Mouse (Mus musculus): ENCODE results near the gene Hsf2. TPM values are rescaled to one million over a fixed set of nuclear protein-coding genes. Genes with fewer than 3 reads are reported as not detected.
"Not testable (repeated sequence)": the region's sequence is repeated elsewhere in the genome, so short reads cannot be mapped to it uniquely, and the experiment has no call there.

The Hsf2 gene
- total RNA-seq, 2 experiments from 2014 or later: 33.2 to 34.9 TPM

DNA sequence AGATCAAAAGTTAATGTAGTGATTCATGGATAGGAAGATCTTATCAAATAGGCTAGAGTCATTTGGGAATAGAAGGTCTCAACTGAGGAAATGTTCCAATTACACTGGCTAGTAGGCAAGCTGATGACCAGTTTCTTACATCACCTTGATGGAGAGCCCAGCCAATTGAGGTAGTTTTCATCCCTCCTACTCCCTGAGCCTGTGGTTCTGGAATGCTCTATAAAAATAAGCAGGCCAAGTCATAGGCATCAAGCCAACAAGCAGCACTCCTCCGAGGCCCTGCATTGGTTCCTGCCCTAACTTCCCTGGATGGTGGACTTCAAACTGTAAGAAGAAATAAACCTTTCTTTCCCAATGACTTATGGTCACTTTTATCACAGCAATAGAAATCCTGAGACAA is 29.1 kb downstream of the Hsf2 start:
- intact Hi-C loops (cut with DNase I): no loop called here
- DNase-seq (ENCODE audit: low spot score in 2 of 2): no peak

DNA sequence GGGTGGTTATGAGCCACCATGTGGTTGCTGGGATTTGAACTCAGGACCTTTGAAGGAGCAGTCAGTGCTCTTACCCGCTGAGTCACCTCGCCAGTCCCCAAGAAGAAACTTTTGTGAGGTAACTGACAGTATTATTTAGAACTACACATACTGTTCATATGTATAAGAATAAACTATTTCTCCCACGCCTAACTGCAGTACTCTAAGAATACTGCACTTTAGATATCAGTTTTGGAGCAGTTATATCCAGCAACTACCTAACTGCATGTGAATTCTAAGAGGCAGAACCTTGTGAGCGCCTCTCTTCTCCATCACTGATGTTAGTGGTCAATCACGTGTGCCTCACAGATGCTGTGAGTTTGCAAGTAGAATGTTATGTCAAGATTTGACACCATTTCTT is 40.3 kb downstream of the Hsf2 start:
- intact Hi-C loops (cut with DNase I): loop anchor here (10.0 kb wide), 2 partner anchors 748 to 928 kb away; no protein-coding TSS in a partner anchor

DNA sequence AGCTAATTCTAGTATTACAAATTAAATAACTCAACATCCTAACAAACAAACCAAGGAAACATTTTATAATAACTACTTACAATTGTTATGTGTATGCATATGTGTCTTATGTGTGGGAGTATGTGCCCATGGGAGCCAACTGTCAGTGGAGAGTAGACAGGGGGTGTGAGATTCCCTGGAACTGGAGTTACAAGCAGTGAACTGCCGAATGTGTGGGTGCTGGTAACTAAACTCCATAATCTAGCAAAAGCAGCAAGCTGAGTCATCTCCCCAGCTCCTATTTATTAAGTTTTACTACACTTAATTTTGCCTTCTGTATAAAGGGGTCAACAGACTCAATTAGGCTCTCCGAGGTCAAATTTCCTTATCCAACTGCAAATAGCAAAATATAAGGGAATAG is 44.9 kb downstream of the Hsf2 start:
- peak; percentile 29 to 43 for DNase-seq (ENCODE audit: low spot score in 2 of 2)
- intact Hi-C loops (cut with DNase I): no loop called here

More for the DNA sequence above, 40.3 kb downstream of the Hsf2 start:
- DNase-seq (ENCODE audit: low spot score in 2 of 2): no peak

DNA sequence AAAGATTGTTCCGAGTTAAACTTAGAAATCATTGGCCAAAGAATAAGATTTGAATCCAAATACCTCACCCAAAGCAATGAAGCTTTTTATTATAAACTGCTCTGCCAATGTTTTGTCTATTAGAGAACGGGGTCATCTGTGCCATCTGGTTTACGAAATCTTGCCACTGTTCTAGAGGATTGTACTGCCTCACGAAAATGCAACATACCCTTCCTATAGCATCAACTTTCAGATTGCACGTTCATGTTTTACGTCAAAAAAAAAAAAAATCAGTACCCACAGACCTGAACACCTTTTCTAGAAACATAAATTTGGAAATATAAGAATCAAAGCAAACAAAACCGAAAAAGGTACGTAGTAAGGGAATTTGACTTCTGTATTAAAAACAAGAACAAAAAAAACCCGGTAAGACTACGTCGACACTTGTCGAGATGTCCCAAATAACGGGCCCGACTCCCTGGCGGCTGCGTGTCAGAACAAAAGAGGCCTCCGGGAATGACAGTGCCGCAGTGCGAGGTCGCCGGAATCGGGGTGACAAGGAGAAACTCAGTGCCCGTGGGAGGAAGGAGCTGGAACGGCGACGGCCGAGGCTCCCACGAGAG is 45.5 kb downstream of the Hsf2 start:
- intact Hi-C loops (cut with DNase I): no loop called here

DNA sequence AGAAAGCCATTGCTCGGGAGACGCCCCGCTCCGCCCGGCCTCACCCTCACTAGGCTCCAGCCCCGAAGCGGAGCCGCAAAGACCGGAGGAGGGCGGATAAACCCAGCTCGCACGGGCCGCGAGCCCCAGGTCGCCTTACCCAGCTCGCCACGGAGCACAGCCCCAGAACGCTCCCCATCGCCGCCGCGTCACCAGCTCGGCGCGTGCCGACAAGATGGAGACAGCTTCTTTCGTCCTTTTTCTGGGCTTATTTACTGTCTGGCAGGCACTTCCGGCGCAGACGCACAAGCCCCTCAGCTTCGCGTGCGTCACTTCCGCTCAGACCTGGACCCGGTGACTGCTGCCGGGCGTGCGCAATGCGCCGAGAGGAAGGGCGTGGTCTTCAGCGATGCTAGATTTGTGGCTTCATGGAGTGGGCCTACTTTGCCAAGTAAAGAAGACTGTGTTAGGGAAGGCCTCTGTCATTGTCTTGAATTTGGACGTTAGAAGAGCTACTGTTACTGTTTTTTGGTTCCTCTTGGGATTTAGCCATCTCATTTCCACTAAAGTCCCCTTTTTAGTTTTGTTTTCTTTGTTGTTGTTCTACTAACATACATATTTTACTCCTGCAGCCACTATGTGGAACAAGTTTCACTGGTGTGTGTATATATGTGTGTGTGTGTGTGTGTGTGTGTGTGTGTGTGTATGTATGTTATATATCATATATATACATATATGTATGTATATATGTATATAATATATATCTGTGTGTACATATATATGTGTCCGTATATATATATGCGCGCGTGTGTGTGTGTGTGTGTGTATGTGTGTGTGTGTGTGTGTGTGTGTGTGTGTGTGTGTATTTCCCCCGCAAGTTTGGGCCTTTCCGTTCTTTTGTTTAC is 46.3 kb downstream of the Hsf2 start, which contains the start of gene Serinc1:
Serinc1 (minus strand) TSS at position 313 of the 884 bp plus-strand sequence.
- intact Hi-C loops (cut with DNase I): no loop called here
- peak; percentile 95 to 97 for DNase-seq (ENCODE audit: low spot score in 2 of 2)

More for the DNA sequence above, 45.5 kb downstream of the Hsf2 start:
- no peak for DNase-seq (ENCODE audit: low spot score in 2 of 2)

DNA sequence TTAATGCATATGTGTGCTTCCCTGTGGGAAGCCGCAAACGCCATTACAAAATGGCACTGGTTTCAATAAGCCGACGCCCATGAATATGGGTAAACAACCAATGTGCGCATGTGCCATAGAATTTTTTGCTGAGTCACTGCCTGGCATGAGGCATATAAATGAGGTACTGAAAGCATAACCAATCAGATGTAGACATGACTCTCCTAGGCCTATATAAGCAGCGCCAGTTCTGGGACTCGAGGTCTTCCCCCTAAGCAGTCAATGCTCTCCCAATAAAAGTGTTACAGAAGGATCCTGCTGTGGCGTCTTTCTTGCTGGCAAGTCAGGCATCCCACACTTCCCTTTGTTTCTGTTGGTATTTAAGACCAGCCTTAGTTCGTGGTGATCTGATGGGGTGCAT is 57.7 kb downstream of the Hsf2 start:
- intact Hi-C loops (cut with DNase I): loop anchor here (5.0 kb wide), 1 partner anchor 198 kb away; no protein-coding TSS in a partner anchor
- DNase-seq (ENCODE audit: low spot score in 2 of 2): not testable (repeated sequence)

DNA sequence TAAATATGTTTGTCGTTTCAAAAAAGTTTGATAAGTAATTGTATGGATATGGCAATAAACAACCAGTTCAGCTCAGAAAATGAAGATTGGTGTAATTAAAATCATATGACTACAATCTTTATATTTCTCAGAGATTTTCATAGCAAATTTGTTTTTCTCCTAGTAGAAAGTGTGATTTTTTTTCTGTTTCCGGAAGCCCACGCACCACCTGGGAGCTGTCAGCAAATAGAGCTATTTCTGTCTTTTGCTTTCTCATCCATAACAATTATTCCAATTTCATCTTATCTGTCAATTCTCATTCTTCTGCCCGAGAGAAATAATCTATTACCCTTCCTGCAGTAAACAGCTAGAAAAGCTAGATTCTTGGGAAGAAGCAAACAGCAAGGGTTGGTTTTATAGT is 63.4 kb downstream of the Hsf2 start:
- intact Hi-C loops (cut with DNase I): no loop called here
- DNase-seq (ENCODE audit: low spot score in 2 of 2): peak in 1 of 2 experiments; percentile 45

DNA sequence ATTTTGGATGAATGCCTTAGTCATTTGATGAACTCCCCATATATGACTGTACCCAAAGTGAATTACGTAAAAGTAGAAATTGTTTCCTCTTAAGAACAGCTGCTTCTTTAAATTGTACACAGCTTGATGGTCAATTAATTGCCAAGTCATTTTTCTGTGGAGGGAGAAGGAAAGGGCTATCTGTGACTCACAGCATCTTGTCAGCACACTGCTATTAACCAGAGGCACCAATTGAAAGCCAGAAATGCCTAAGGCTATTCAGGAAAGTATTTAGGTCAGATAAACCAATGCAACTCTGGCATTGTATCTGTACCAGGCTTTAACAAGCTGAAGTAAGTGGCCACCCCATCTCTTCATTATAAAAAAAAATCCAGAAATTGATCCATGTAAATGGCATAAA is 67.5 kb downstream of the Hsf2 start:
- intact Hi-C loops (cut with DNase I): no loop called here

DNA sequence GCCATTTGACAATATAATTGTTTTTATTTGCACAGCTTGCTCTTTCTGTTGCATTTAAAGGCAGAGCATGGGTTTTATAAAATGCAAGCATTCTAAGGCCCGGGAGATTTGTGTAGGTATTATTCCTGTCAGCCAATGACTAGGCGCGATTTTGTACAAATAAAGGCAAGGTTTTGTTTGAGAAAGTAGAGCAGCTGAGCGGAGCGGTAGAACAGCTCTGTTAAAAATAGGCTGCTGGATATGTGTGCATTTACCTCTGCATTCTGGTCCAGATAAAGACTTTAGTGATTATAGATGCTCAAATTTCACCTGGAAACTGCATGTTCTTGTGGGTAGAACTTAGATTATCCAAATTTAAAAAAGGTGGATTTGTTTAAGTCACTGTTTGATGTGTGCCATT is 71.4 kb downstream of the Hsf2 start:
- no peak for DNase-seq (ENCODE audit: low spot score in 2 of 2)
- intact Hi-C loops (cut with DNase I): no loop called here

More for the DNA sequence above, 67.5 kb downstream of the Hsf2 start:
- no peak for DNase-seq (ENCODE audit: low spot score in 2 of 2)

Other genes with a start within 250 kb of the Hsf2 start
- 100 to 1,000 TPM; 964 to 993 TPM for gene Serinc1, start 46.1 kb downstream of the Hsf2 start, total RNA-seq (2021)
- 10 to 100 TPM in 1 of 2 experiments, 1 to 10 TPM in 1; 8.2 to 12.9 TPM for gene Pkib, start 145.6 kb downstream of the Hsf2 start, total RNA-seq (2021)

Measured in left cerebral cortex, postnatal 14 days (tissue).